Mouse (Mus musculus): ENCODE measurements at regions not wholly inside any gene's neighbourhood (a gene's known extent, or its start where the extent isn't known, plus 50 kb on each side); places are given as distances from the start of the nearest gene placed in this dataset.

DNA sequence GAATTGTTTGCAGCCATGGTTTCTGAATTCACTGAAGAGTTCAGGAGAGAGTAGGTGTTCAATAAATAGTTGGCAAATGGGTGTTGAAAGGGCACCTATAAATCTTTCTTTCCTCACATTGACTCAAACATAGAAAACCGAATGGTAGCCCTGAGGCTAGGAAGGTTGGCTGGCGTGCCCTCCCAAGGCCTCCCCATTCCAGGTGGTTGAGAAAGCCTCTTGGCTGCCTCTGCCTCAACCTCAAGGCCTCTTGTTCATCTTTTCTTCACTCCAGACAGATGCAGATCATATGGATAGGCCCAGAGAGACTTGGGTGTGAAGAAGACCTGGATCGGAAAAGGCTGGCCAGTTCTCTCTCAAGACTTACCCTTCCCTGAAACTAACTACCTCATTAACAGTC is 245.0 kb upstream of the Id4 start:
- TF ChIP-seq CTCF (IDR thresholded peaks at IDR 0.05; ENCODE audit: borderline replicate concordance, insufficient read depth, low read length) (no peak), POLR2A (IDR thresholded peaks at IDR 0.05; ENCODE audit: low read depth, low read length) (no peak)
